Mouse (Mus musculus): ENCODE measurements around the gene Atxn1.

DNA sequence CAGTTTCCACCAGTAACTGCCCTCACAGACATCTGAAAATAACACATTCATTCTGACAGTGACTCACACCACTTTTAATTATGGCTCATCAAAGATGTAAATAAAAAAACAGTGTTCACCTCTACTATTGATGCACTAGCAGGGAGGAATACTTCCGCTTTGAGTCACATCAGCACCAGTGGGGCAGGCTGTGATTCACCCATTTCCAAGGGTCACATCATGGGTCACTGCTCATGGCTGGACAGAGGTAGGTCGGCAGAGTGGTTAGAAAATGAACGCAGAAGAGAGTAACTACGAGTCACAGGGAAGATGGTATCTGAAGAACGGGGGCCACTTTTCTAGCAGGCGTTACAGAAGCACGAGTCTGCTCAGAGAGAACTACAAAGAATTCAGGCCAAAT, 124.9 kb downstream of the Atxn1 start:
- TF ChIP-seq CTCF (IDR thresholded peaks at IDR 0.05; ENCODE audit: insufficient read depth, low read depth, low read length) (no peak), POLR2A (IDR thresholded peaks at IDR 0.05; ENCODE audit: insufficient read depth, low read depth, low read length) (no peak)

Data from olfactory bulb, adult 2 months (tissue).